21 mouse cellular contexts compared by ENCODE assay signal in the genomic region with DNA sequence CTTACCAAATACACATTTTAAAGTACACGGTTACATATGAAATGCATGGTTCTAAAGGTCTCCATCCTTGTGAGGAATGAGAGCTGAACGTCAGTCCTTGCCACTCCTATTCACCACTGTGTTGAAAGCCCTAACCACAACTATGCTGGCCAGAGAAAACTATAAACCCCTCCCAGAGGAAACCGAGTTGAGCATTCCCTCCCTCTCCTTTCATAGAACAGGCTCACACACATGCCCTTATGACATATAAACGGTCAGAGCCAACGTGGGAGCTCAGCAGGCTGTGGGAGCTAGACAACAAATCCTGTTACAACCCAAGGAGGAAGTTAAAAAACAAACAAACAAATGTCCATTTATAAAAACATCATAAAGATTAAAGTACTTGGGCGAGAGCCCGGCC.
DNase-seq lines count a peak whose midpoint lies in the region; ATAC-seq lines count a peak whose summit lies in the region.
"Had no signal": no experiment of that assay in that cellular context is flagged by ENCODE, and none has a peak within 500 bp of the region (broad histone marks: within the 10 kb centered on the region; RNA-seq: fewer than 3 reads in every experiment).

No protein-coding gene starts in this region.

- peaks cover 43% of the 10 kb centered on the region for H3K36me3 ChIP-seq in embryonic facial prominence, embryonic 15.5 days

- H3K27ac ChIP-seq in embryonic facial prominence, embryonic 15.5 days (replicated peaks), result no peak overlapping the region
- H3K27ac ChIP-seq: hindbrain, embryonic 12.5 days; liver, embryonic 12.5 days; lung, embryonic 15.5 days; neural tube, embryonic 15.5 days had no signal

- no peak overlapping the region for H3K9ac ChIP-seq in embryonic facial prominence, embryonic 15.5 days
- H3K9ac ChIP-seq: hindbrain, embryonic 12.5 days; liver, embryonic 12.5 days; lung, embryonic 15.5 days; neural tube, embryonic 15.5 days had no signal

- H3K4me3 ChIP-seq in embryonic facial prominence, embryonic 15.5 days (replicated peaks), result no peak overlapping the region
- H3K4me3 ChIP-seq: erythroblast, embryonic 14.5 days; hindbrain, embryonic 12.5 days; liver, embryonic 12.5 days; lung, embryonic 15.5 days; neural tube, embryonic 15.5 days had no signal

- H3K9me3 ChIP-seq in embryonic facial prominence, embryonic 15.5 days (replicated peaks), result no peaks in the 10 kb centered on the region
- H3K9me3 ChIP-seq: hindbrain, embryonic 12.5 days; liver, embryonic 12.5 days; lung, embryonic 15.5 days; neural tube, embryonic 15.5 days had no signal

- 66% methylated on average over 7 of the region's 7 CpGs for WGBS in embryonic facial prominence, embryonic 15.5 days

- H3K4me2 ChIP-seq in embryonic facial prominence, embryonic 15.5 days (replicated peaks), result no peak overlapping the region
- H3K4me2 ChIP-seq: hindbrain, embryonic 12.5 days; liver, embryonic 12.5 days; lung, embryonic 15.5 days; neural tube, embryonic 15.5 days had no signal

- ATAC-seq in embryonic facial prominence, embryonic 15.5 days (ENCODE audit: insufficient number of reproducible peaks, low FRiP score, low TSS enrichment, low read depth), result 0 out of 2 replicates have a peak, but pooled peaks have one; percentile 24
- ATAC-seq: CD4-positive, CD25-positive, alpha-beta regulatory T cell, adult 4 months; forebrain, embryonic 14.5 days; liver, embryonic 12.5 days; midbrain, embryonic 16.5 days had no signal

- peak; percentile 48 for DNase-seq in kidney, postnatal 14 days
- no peak for DNase-seq in kidney, adult 9 months
- peak; percentile 67 for DNase-seq in 416B (ENCODE audit: low read depth)
- DNase-seq in lung, postnatal 36 days, result peak; percentile 25
- DNase-seq in embryo, embryonic 10.5 days (ENCODE audit: low spot score), result no peak
- DNase-seq in adrenal gland, postnatal 4 days (ENCODE audit: low spot score in 2 of 2), result no peak
- DNase-seq: adrenal gland, postnatal 36 days; cerebellum, adult 18-20 months; cerebellum, postnatal 36 days; gastrocnemius, postnatal 14 days; heart, postnatal 10 days; right cerebral cortex, postnatal 25 days had no signal

- H3K27me3 ChIP-seq in embryonic facial prominence, embryonic 15.5 days, result no peaks in the 10 kb centered on the region
- H3K27me3 ChIP-seq: hindbrain, embryonic 12.5 days; liver, embryonic 12.5 days; lung, embryonic 15.5 days; neural tube, embryonic 15.5 days had no signal

- H3K4me1 ChIP-seq in embryonic facial prominence, embryonic 15.5 days, result no peaks in the 10 kb centered on the region
- H3K4me1 ChIP-seq: hindbrain, embryonic 12.5 days; liver, embryonic 12.5 days; lung, embryonic 15.5 days; neural tube, embryonic 15.5 days had no signal

Comparison
In these comparisons a context has a peak if more than half of its experiments do, and no peak if none do; other contexts are left out.
1. DNase-seq: peak in kidney, postnatal 14 days (single experiment), 416B (single experiment) and lung, postnatal 36 days (single experiment); none in kidney, adult 9 months (single experiment), embryo, embryonic 10.5 days (single experiment) and adrenal gland, postnatal 4 days (0 of 2).